Mouse (Mus musculus) activated CD4-positive, CD25-positive, alpha-beta regulatory T cell, adult 4 months (primary cell): ENCODE results near the gene Csmd2. TPM values are rescaled to one million over a fixed set of nuclear protein-coding genes. Genes with fewer than 3 reads are reported as not detected.

Experiments
- ATAC-seq: one replicate; pipeline ENCODE4 v1.8.0; 2017
- polyA plus RNA-seq, 2 experiments: library from polyadenylated mRNA; unstranded; fragments of 100-300 nt; shearing (Covaris generic); gene quantifications; one replicate each; pipeline ENCODE4 v1.2.1; 2017

The Csmd2 gene
- polyA plus RNA-seq, 2 experiments from 2014 or later = 0.12 TPM; not detected in 1

DNA sequence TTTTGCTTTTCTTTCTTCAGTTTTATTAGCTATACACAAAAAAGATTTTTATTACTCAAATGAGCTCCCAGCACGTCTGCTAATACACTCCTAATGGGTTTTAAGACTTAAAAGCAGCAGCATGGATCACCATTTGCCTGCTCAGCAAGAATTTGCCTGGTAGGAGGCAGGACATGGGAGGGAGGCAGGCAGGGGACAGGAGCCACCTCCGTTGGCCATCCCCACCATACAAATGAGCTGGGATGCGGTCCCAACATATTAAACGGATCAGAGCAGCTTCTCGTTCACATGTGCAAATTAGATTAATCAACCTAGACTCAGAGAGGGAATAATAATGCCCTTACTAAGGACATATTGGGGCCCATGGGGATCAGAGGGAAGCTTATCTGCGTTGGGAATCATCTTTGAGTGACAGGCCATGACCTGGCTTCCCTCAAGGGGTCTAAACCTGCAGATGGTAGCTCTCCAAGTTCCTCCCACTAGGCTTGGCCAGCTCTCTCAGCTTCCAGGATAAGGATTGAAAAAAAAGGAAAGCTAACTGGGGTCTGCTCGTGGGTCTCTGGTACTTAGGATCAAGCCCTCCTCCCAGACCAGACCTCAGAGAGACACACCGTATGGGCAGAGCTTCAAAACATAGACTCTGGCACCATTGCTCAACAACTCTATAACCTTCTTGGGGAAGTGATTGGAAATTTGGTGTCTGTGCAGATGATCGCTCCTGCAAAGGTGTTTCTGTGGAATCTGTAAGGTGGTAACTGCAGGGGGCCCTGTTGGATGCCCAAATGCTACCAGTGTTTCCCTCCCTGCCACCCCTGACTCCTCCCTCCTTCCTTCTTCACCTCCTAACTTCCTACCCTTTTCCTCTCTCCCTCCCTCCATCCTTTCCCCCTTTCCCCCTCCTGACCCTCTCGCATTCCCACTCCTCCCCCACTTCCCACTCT lies 153.8 kb downstream of the Csmd2 start:
- no peak for ATAC-seq

DNA sequence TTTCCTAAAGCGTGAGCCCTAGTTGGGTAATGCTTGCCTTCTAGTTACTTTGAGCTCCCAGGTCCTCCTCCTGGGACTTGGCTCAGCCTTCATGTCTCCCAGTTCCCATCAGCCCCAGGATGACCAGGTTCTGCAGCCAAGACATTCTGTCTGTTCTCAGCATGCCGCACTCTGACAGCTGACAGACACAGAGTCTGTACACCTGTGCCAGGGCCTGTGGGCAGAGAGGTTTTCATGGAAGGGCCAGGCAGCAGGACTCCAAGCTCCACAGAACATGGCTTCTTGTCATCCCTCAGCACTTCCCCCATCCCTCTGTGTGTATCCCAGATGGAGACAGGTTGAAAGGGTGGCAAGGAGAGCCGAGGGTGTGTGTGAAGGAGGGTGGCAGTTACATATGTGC lies 154.6 kb downstream of the Csmd2 start:
- ATAC-seq = no peak

GRCm38 (mm10) chr4:128143147-128143546 lies 155.5 kb downstream of the Csmd2 start:
- no peak for ATAC-seq

- ATAC-seq = no peak
Observed at GRCm38 (mm10) chr4:128149524-128149923, 161.9 kb downstream of the Csmd2 start.

GRCm38 (mm10) chr4:128152066-128152465 lies 164.4 kb downstream of the Csmd2 start:
- no peak for ATAC-seq

GRCm38 (mm10) chr4:128153144-128153543 lies 165.5 kb downstream of the Csmd2 start:
- ATAC-seq = no peak

GRCm38 (mm10) chr4:128155226-128155625 lies 167.6 kb downstream of the Csmd2 start:
- no peak for ATAC-seq

DNA sequence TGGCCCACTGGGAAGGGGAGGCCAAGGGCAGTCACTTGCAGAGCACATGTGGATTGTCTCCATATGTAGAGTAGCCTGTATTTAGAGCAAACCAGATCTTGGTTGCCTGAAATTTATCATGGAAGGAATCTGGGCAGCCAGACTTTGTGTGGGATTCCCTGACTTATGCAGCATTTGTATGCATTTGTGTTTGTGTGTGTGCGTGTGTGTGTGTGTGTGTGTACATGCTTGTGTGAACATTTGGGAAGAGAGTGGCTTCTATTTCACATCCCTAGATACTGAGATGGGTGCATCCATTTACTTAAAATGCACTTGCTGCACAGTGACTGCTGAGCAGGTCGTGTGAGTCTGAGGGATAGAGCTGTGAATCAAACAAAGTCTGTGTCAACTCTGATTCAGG lies 173.0 kb downstream of the Csmd2 start:
- no peak for ATAC-seq

DNA sequence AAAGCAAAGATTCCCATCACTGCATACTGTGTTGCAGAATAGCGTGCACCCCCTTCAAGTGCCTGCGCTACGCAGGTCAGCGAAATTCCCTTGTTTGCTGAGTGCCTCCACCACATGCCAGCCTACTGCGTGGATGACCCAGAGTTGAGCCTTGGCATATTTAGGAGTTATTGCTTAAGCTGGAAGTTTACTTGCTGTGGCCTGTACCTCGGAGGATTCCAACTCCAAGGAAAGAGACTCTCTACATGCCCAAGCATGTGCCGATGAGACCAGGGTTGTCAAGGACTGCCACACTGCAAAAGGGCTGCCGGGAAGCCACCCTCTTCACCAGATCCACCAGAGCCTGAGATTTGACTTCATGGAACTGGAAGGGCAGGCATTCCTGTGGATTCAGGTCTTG lies 182.5 kb downstream of the Csmd2 start:
- ATAC-seq = no peak

GRCm38 (mm10) chr4:128171233-128171632 lies 183.6 kb downstream of the Csmd2 start:
- no peak for ATAC-seq

- no peak for ATAC-seq
Observed at GRCm38 (mm10) chr4:128171701-128172100, 184.0 kb downstream of the Csmd2 start.

DNA sequence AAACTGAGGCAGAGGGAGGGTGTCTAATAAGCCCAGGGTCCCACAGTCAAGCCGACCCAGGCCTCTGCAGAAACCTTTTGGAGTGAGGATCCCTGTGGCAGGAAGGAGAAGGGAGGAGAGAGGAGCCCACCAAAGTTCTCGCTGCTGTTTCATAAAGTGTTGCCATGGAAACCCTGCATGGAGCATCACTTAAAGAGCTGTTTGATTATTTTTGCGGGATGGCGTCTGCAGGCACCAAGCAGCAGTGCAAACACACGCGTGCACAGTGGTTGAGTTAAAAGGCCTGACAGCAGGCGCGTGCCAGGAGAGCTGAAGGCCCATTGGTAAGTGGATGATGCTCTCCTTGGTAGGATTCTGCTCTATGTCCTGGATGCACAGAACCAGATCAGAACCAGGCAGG lies 191.3 kb downstream of the Csmd2 start:
- ATAC-seq = no peak

DNA sequence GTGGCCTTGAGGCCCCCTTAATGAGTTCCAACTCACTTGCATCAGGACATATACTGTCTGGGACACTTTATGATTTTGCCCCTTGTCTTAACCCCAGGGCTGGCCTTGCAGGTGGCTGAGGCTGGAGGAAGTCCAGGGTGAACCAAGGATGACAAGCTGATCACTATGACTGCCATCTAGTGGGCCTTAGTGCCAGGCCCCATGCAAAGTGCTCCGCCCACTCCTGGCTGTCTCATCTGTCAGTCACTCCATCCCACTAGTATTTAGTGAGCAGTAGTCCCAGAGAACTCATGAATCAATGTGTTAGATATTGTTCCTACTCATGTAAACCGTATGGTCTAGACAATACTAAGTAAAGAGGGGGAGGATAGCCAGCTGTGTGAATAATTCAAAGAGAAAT lies 191.9 kb downstream of the Csmd2 start:
- ATAC-seq = no peak

GRCm38 (mm10) chr4:128184747-128185146 lies 197.1 kb downstream of the Csmd2 start:
- ATAC-seq = no peak

GRCm38 (mm10) chr4:128194454-128194853 lies 206.8 kb downstream of the Csmd2 start:
- ATAC-seq = no peak

DNA sequence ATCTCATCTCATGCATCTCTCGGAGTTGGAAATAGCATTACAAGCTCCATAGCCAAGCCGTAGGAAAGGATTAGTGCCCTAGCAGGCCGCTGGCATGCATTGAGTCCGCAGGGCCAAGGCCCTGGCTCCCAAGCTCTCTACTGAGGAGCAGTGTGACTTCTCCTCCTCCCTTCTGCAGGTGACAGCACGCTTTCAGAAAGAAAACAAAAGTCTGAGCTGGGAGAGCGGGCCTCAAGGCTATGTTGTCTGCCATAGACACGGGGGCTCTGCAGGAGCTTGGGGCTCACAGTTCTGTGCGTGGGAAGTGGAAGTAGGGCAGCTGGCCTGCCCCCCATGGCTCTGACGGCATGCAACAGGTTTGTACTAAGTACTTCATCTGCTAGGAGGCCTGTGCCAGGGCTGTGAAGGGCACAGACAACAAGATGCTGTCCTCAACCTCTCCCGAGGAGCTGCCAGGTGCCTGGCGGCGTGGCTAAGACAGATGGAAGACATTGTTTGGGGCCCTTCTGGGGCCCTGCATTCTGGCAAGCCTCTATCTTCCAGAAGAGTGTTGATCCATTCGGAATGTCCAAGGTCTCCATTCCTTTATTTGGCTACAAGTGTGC lies 230.4 kb downstream of the Csmd2 start:
- ATAC-seq = no peak

GRCm38 (mm10) chr4:128224453-128224852 lies 236.8 kb downstream of the Csmd2 start:
- no peak for ATAC-seq

GRCm38 (mm10) chr4:128227377-128228316 lies 240.0 kb downstream of the Csmd2 start:
- no peak for ATAC-seq

GRCm38 (mm10) chr4:128233458-128233857 lies 245.8 kb downstream of the Csmd2 start:
- ATAC-seq = no peak

GRCm38 (mm10) chr4:128239113-128239512 lies 251.5 kb downstream of the Csmd2 start:
- no peak for ATAC-seq

GRCm38 (mm10) chr4:128241075-128241853 lies 253.6 kb downstream of the Csmd2 start:
- ATAC-seq = no peak

DNA sequence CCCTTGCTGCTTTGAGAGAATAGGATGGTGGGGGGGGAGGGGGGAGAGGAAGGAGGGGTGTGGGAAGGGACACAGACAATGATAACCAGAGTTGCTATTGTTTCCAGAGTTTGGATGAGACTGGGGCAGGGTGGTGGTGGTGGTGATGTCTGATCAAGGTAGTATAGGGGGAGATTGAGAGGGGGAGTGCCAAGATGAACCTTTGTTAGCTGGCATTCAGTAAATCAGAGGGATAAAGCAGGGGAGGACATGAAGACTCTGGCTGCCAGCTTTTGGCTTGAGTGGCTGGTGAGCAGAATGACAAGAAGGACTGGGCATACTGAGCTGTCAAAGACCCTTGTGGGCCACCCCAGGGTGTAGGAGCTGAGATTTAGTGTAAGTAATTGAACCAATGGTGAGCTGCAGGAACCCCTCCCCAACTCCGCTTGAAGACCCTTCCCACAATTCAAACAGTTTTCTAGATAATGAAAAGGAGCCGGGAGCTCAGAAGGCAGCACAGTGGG lies 254.2 kb downstream of the Csmd2 start:
- no peak for ATAC-seq
